Mouse (Mus musculus): ENCODE data around the gene Gm20671. TPM values are rescaled to one million over a fixed set of nuclear protein-coding genes. Genes with fewer than 3 reads are reported as not detected.

The Gm20671 gene
- polyA plus RNA-seq, 1 experiment from 2014 or later, result not detected

Other genes with a start within 250 kb of the Gm20671 start
- gene Yes1, start 215.9 kb downstream of the Gm20671 start, polyA plus RNA-seq (2016; fragmentation: Nextera tagmentation; extraction: Ambion mirVana), result 28.9 and 29.7 TPM in 2 replicates
- gene Pisd, start 41.5 kb downstream of the Gm20671 start, polyA plus RNA-seq (2016; fragmentation: Nextera tagmentation; extraction: Ambion mirVana), result 76.8 and 78.3 TPM in 2 replicates
- gene Prr14l, start 27.1 kb upstream of the Gm20671 start, polyA plus RNA-seq (2016; fragmentation: Nextera tagmentation; extraction: Ambion mirVana), result 17.2 and 20.3 TPM in 2 replicates
- 37.2 and 39.9 TPM in 2 replicates for gene Depdc5, start 36.6 kb upstream of the Gm20671 start, polyA plus RNA-seq (2016; fragmentation: Nextera tagmentation; extraction: Ambion mirVana)
- 440 and 451 TPM in 2 replicates for gene Ywhah, start 191.7 kb upstream of the Gm20671 start, polyA plus RNA-seq (2016; fragmentation: Nextera tagmentation; extraction: Ambion mirVana)

Measured in forebrain, embryonic 10.5 days (tissue).